In the genomic region with DNA sequence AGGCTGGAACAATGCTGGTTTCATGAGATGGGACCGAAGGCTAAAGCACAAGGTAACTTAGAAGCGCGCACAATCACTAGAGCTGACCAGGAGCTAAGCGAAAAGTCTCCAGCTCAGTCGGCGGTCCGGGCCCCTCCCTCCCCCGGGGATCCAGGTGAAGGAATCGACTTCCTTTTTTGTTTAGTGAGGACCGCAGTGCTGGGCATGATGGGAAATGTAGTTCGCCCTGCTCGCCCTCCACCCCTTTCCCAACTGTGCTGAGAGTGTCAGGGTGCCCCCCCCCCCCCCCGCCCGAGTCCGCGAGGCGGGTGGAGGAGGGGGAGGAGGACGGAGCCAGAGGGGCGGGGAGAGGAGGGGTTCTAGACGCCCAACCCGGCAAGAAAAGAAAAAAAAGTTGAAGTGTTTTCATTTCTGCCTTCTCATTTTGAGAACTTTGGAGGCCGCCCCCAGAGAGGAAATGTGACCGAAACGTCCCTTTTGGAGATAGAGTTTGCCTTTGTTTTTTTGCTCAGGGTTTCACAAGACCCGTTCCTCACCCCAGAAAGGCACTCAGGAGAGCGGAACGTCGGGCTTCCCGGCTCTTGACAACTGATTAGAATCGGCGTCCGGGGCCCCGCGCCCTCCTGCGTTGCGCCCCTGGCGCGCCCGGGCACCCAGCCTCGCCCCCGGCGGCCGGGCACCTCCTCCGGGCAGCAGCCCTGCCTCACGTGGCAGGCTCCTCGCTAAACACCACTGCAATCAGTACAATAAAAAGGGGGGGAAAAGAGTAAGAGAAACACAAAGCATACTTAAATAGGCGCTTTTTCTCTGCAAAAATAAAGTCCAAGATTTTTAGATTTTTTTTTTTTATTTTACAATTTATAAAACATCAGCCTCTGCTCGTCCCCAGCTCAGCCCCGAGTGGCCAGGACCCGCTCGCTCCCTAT, we compare ENCODE assay signal across 7 mouse cellular contexts. TPM values are rescaled to one million over a fixed set of nuclear protein-coding genes. Genes with fewer than 3 reads are reported as not detected.
DNase-seq lines count a peak whose midpoint lies in the region; ATAC-seq and TF ChIP-seq lines count a peak whose summit lies in the region.

No protein-coding gene starts in this region.

- peak overlapping the region; percentile 81 for H3K4me3 ChIP-seq in intestine, postnatal 0 days (ENCODE audit: low read depth, low read length)
- H3K4me3 ChIP-seq in limb, embryonic 11.5 days (ENCODE audit: low read depth, low read length): peak overlapping the region; percentile 98
- peak overlapping the region; percentile 83 for H3K4me3 ChIP-seq in midbrain, embryonic 13.5 days (replicated peaks)

- ATAC-seq in granulocyte monocyte progenitor cell, adult 5-6 weeks (replicated peaks; ENCODE audit: poor library complexity, severe bottlenecking): peak; percentile 60
- peak; percentile 26; the same call in 1 of the 2 replicates for ATAC-seq in intestine, postnatal 0 days
- ATAC-seq in limb, embryonic 11.5 days (ENCODE audit: insufficient number of reproducible peaks, low FRiP score, low TSS enrichment, low read depth): peak; percentile 53
- ATAC-seq in midbrain, embryonic 13.5 days: no peak

- TF ChIP-seq CTCF in intestine, postnatal 0 days (IDR thresholded peaks at IDR 0.05; ENCODE audit: low read depth): no peak

- WGBS in intestine, postnatal 0 days: under 1% methylated on average over 50 of the region's 51 CpGs
- WGBS in limb, embryonic 11.5 days: 0% methylated on average over 46 of the region's 51 CpGs
- WGBS in midbrain, embryonic 13.5 days: under 1% methylated on average over 45 of the region's 51 CpGs

- H3K27me3 ChIP-seq in intestine, postnatal 0 days (replicated peaks; ENCODE audit: control insufficient read depth, insufficient read depth, low read length): no peaks in the 10 kb centered on the region
- H3K27me3 ChIP-seq in limb, embryonic 11.5 days (ENCODE audit: control insufficient read depth, insufficient read depth, low read length): no peaks in the 10 kb centered on the region
- peaks cover 19% of the 10 kb centered on the region for H3K27me3 ChIP-seq in midbrain, embryonic 13.5 days

- H3K9me3 ChIP-seq in intestine, postnatal 0 days (ENCODE audit: control insufficient read depth): no peaks in the 10 kb centered on the region
- H3K9me3 ChIP-seq in limb, embryonic 11.5 days (ENCODE audit: control insufficient read depth, low read length): no peaks in the 10 kb centered on the region
- no peaks in the 10 kb centered on the region for H3K9me3 ChIP-seq in midbrain, embryonic 13.5 days

- peak overlapping the region; percentile 84 for H3K27ac ChIP-seq in intestine, postnatal 0 days (ENCODE audit: low read depth, low read length)
- peak overlapping the region; percentile 94 for H3K27ac ChIP-seq in limb, embryonic 11.5 days (replicated peaks; ENCODE audit: low read depth, low read length)
- H3K27ac ChIP-seq in midbrain, embryonic 13.5 days: peak overlapping the region; percentile 91

- H3K4me1 ChIP-seq in intestine, postnatal 0 days (replicated peaks; ENCODE audit: control insufficient read depth, insufficient read depth, low read length): peaks cover 5% of the 10 kb centered on the region; the same call in 1 of the 2 replicates
- H3K4me1 ChIP-seq in limb, embryonic 11.5 days (ENCODE audit: control insufficient read depth, insufficient read depth, low read length): peaks cover 14% of the 10 kb centered on the region
- H3K4me1 ChIP-seq in midbrain, embryonic 13.5 days (replicated peaks): peaks cover 39% of the 10 kb centered on the region

- peak overlapping the region; percentile 98 for H3K4me2 ChIP-seq in intestine, postnatal 0 days (replicated peaks; ENCODE audit: low read depth)
- H3K4me2 ChIP-seq in limb, embryonic 11.5 days (ENCODE audit: low read depth, severe bottlenecking): peak overlapping the region; percentile 89
- H3K4me2 ChIP-seq in midbrain, embryonic 13.5 days (replicated peaks): peak overlapping the region; percentile 89

- DNase-seq in adipocyte (ENCODE audit: low spot score): peak; percentile 89
- DNase-seq in embryo, embryonic 10.5 days (ENCODE audit: low spot score): peak; percentile 94
- peak; percentile 94 for DNase-seq in limb, embryonic 11.5 days (ENCODE audit: low spot score)
- peak; percentile 42 to 74 for DNase-seq in spleen, postnatal 10 days (ENCODE audit: low spot score in 2 of 2)

- H3K36me3 ChIP-seq in intestine, postnatal 0 days (ENCODE audit: control insufficient read depth, insufficient read depth): no peaks in the 10 kb centered on the region
- H3K36me3 ChIP-seq in limb, embryonic 11.5 days (ENCODE audit: control insufficient read depth, insufficient read depth, low read length): no peaks in the 10 kb centered on the region
- no peaks in the 10 kb centered on the region for H3K36me3 ChIP-seq in midbrain, embryonic 13.5 days

- H3K9ac ChIP-seq in intestine, postnatal 0 days (ENCODE audit: low read depth, low read length): peak overlapping the region; percentile 81
- H3K9ac ChIP-seq in limb, embryonic 11.5 days (ENCODE audit: low read length): peak overlapping the region; percentile 99
- peak overlapping the region; percentile 97 for H3K9ac ChIP-seq in midbrain, embryonic 13.5 days (replicated peaks)

RNA-seq across cellular contexts. Expression of a gene that starts 2.0 kb away (rescaled TPM):
- total RNA-seq in granulocyte monocyte progenitor cell, adult 5-6 weeks (2014; fragmentation: Nextera tagmentation): not detected in 2 replicates
- total RNA-seq in granulocyte monocyte progenitor cell, adult 5-6 weeks (2017): 0.56 and 3.2 TPM in 2 replicates
- polyA plus RNA-seq in intestine, postnatal 0 days (2015; fragmentation: Nextera tagmentation; extraction: Ambion mirVana): 1.6 and 2.2 TPM in 2 replicates
- polyA plus RNA-seq in limb, embryonic 11.5 days (2014; fragmentation: Nextera tagmentation; extraction: Ambion mirVana): 7.1 and 9.7 TPM in 2 replicates
- 1.8 and 2.0 TPM in 2 replicates for polyA plus RNA-seq in midbrain, embryonic 13.5 days (2015; fragmentation: Nextera tagmentation; extraction: Ambion mirVana)

RNA-seq across cellular contexts. Expression of a gene that starts 56.2 kb away (rescaled TPM):
- total RNA-seq in granulocyte monocyte progenitor cell, adult 5-6 weeks (2014; fragmentation: Nextera tagmentation): 127 and 167 TPM in 2 replicates
- 58.5 and 61.0 TPM in 2 replicates for total RNA-seq in granulocyte monocyte progenitor cell, adult 5-6 weeks (2017)
- 70.9 and 71.4 TPM in 2 replicates for polyA plus RNA-seq in intestine, postnatal 0 days (2015; fragmentation: Nextera tagmentation; extraction: Ambion mirVana)
- 74.4 and 83.3 TPM in 2 replicates for polyA plus RNA-seq in limb, embryonic 11.5 days (2014; fragmentation: Nextera tagmentation; extraction: Ambion mirVana)
- polyA plus RNA-seq in midbrain, embryonic 13.5 days (2015; fragmentation: Nextera tagmentation; extraction: Ambion mirVana): 128 and 134 TPM in 2 replicates

RNA-seq across cellular contexts. Expression of a gene that starts 56.4 kb away (rescaled TPM):
- 18.1 and 35.3 TPM in 2 replicates for total RNA-seq in granulocyte monocyte progenitor cell, adult 5-6 weeks (2014; fragmentation: Nextera tagmentation)
- total RNA-seq in granulocyte monocyte progenitor cell, adult 5-6 weeks (2017): 7.1 and 14.7 TPM in 2 replicates
- polyA plus RNA-seq in intestine, postnatal 0 days (2015; fragmentation: Nextera tagmentation; extraction: Ambion mirVana): 46.1 and 46.4 TPM in 2 replicates
- polyA plus RNA-seq in limb, embryonic 11.5 days (2014; fragmentation: Nextera tagmentation; extraction: Ambion mirVana): 25.6 and 27.9 TPM in 2 replicates
- polyA plus RNA-seq in midbrain, embryonic 13.5 days (2015; fragmentation: Nextera tagmentation; extraction: Ambion mirVana): 18.5 and 21.9 TPM in 2 replicates
